ENCODE assay signal across 10 mouse cellular contexts in the genomic region with DNA sequence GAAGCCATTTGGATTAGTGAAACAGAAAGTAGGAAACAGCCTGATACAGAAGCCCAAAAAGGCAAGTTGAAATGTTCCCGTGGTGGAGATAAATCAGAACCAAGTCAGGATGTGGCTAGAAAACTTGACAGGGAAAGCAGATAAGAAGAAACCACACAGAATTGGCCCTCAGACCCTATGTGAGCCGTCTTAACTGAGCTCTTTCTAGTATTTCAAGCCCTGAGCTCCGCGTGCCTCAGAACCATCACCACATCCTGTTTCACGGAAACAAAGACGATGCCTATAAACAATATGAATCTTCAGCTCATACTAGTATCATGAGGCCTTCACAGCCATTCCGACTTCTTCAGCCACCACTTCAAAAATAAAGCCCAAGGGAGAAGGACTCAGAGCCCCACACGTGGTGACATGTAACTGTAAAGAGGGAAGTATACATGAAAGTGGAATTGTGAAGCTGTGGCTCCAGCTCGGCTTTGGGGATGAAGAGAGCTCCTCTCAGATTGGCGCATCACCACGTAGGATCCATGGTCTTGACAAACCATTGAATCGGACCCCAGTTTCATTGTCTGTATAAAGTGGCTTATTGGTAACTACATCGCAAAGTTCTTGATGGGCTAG.
DNase-seq lines count a peak whose midpoint lies in the region; ATAC-seq and TF ChIP-seq lines count a peak whose summit lies in the region.
"Had no signal": no experiment of that assay in that cellular context is flagged by ENCODE, and none has a peak within 500 bp of the region (broad histone marks: within the 10 kb centered on the region; RNA-seq: fewer than 3 reads in every experiment).

No protein-coding gene starts in this region.

- ATAC-seq in lung, postnatal 0 days = no peak
- ATAC-seq in megakaryocyte, adult 5-6 weeks (ENCODE audit: poor library complexity, severe bottlenecking) = peak; percentile 75
- ATAC-seq in heart, embryonic 12.5 days (ENCODE audit: insufficient number of reproducible peaks, low FRiP score) = no peak

- H3K4me1 ChIP-seq in lung, postnatal 0 days (ENCODE audit: insufficient read depth, low read depth, low read length) = no peaks in the 10 kb centered on the region
- H3K4me1 ChIP-seq in heart, embryonic 12.5 days (replicated peaks) = peaks cover 6% of the 10 kb centered on the region

- no peak for TF ChIP-seq EP300 in lung, postnatal 0 days (IDR thresholded peaks at IDR 0.05)

- intact Hi-C loops in gastrocnemius, postnatal 14 days (cut with DNase I; ENCODE audit: low total_unique reads) = no loop called here

- WGBS in lung, postnatal 0 days = 76% methylated on average over 13 of the region's 13 CpGs
- 78% methylated on average over 13 of the region's 13 CpGs for WGBS in heart, embryonic 12.5 days

- no peak overlapping the region for H3K9ac ChIP-seq in lung, postnatal 0 days (replicated peaks; ENCODE audit: low read depth)
- H3K9ac ChIP-seq in heart, embryonic 12.5 days = no peak overlapping the region

- H3K9me3 ChIP-seq in lung, postnatal 0 days (ENCODE audit: low read length) = no peaks in the 10 kb centered on the region
- peaks cover 4% of the 10 kb centered on the region; the same call in 1 of the 2 replicates for H3K9me3 ChIP-seq in heart, embryonic 12.5 days (replicated peaks)

- H3K36me3 ChIP-seq in lung, postnatal 0 days (ENCODE audit: insufficient read depth, low read length) = no peaks in the 10 kb centered on the region
- no peaks in the 10 kb centered on the region for H3K36me3 ChIP-seq in heart, embryonic 12.5 days

- no peak overlapping the region for H3K4me2 ChIP-seq in lung, postnatal 0 days (replicated peaks; ENCODE audit: low read depth, low read length)
- H3K4me2 ChIP-seq in heart, embryonic 12.5 days = no peak overlapping the region
- H3K4me2 ChIP-seq: liver, embryonic 11.5 days had no signal

- no peaks in the 10 kb centered on the region for H3K27me3 ChIP-seq in lung, postnatal 0 days (replicated peaks; ENCODE audit: insufficient read depth, low read length)
- no peaks in the 10 kb centered on the region for H3K27me3 ChIP-seq in heart, embryonic 12.5 days (replicated peaks)

- no peak overlapping the region for H3K27ac ChIP-seq in lung, postnatal 0 days (ENCODE audit: low read length)
- H3K27ac ChIP-seq in heart, embryonic 12.5 days (ENCODE audit: poor library complexity, severe bottlenecking) = no peak overlapping the region
- H3K27ac ChIP-seq: macrophage had no signal

- H3K4me3 ChIP-seq in lung, postnatal 0 days (ENCODE audit: low read depth, low read length) = no peak overlapping the region
- no peak overlapping the region for H3K4me3 ChIP-seq in heart, embryonic 12.5 days

- peak; percentile 23 for DNase-seq in lung, postnatal 25 days (ENCODE audit: low spot score)
- no peak for DNase-seq in lung, postnatal 0 days (ENCODE audit: low spot score)
- DNase-seq in T-cell, adult 2 months (ENCODE audit: low spot score) = peak; percentile 91
- DNase-seq in thymus, postnatal 25 days = peak; percentile 49
- DNase-seq in frontal cortex, postnatal 25 days (ENCODE audit: low spot score in 2 of 2) = no peak
- DNase-seq in gastrocnemius, postnatal 14 days = no peak

- no peak for TF ChIP-seq CTCF in lung, postnatal 0 days (IDR thresholded peaks at IDR 0.05)

Comparison
In these comparisons a context has a peak if more than half of its experiments do, and no peak if none do; other contexts are left out.
1. DNase-seq: peak in lung, postnatal 25 days (single experiment), T-cell, adult 2 months (single experiment) and thymus, postnatal 25 days (single experiment); none in lung, postnatal 0 days (single experiment), frontal cortex, postnatal 25 days (0 of 2) and gastrocnemius, postnatal 14 days (single experiment).